Mouse (Mus musculus) MEL (cell line): Measurements from ENCODE around the gene Acvrl1.

Experiments
- KAT2A ChIP-seq: conservative IDR thresholded peaks from 2 replicates; pipeline ENCODE4 v1.6.1; 2012; ENCODE audit warnings: low read depth, low read length, improper control_type of control experiment, inconsistent platforms
- NRF1 ChIP-seq: IDR thresholded peaks from 2 replicates; pipeline ENCODE4 v1.6.1; 2014; ENCODE audit warnings: low read depth, mild to moderate bottlenecking, inconsistent platforms, low read length, improper control_type of control experiment, moderate library complexity; ENCODE audit not compliant: poor library complexity, insufficient read depth, severe bottlenecking
- POLR2A ChIP-seq, 2 experiments: IDR thresholded peaks; 2 replicates each; pipeline ENCODE4 v1.6.1; 2011 to 2012; ENCODE audit warnings: low read length in 2 of 2, mild to moderate bottlenecking in 2 of 2, control low read depth in 1 of 2, improper control_type of control experiment in 1 of 2, low read depth in 1 of 2, moderate library complexity in 1 of 2; ENCODE audit not compliant: control insufficient read depth in 1 of 2, insufficient read depth in 1 of 2, poor library complexity in 1 of 2
- POLR2AphosphoS5 ChIP-seq: IDR thresholded peaks from 2 replicates; pipeline ENCODE4 v1.6.1; 2012; ENCODE audit warnings: low read depth, borderline replicate concordance, mild to moderate bottlenecking, inconsistent platforms, low read length, moderate library complexity, mixed read lengths
- RAD21 ChIP-seq: IDR thresholded peaks from 2 replicates; pipeline ENCODE4 v1.6.1; 2011; ENCODE audit warnings: mild to moderate bottlenecking, low read depth, low read length, improper control_type of control experiment
- USF1 ChIP-seq: IDR thresholded peaks from 2 replicates; pipeline ENCODE4 v1.6.1; 2014; ENCODE audit warnings: low read depth, mild to moderate bottlenecking, inconsistent platforms, low read length, improper control_type of control experiment, moderate library complexity
- ZMIZ1 ChIP-seq: IDR thresholded peaks from 2 replicates; pipeline ENCODE4 v1.6.1; 2012; ENCODE audit warnings: low read depth, mild to moderate bottlenecking, inconsistent platforms, low read length, improper control_type of control experiment, moderate library complexity

GRCm38 (mm10) chr15:101163854-101164253, 35.5 kb downstream of the Acvrl1 start:
- no peak for TF ChIP-seq RAD21
- no peak for TF ChIP-seq USF1
- TF ChIP-seq POLR2AphosphoS5: no peak
- TF ChIP-seq NRF1: no peak
- no peak for TF ChIP-seq KAT2A
- peak in 1 of 2 experiments; percentile 29; a peak in 1 of 4 replicates for TF ChIP-seq POLR2A (IDR thresholded peaks at IDR 0.05; ENCODE audit: control insufficient read depth in 1 of 2, insufficient read depth in 1 of 2, low read depth in 1 of 2, low read length in 2 of 2, poor library complexity in 1 of 2)
- TF ChIP-seq ZMIZ1: peak; percentile 65; the same call in 1 of the 2 replicates
